Mouse (Mus musculus): ENCODE results near the gene Troap. TPM values are rescaled to one million over a fixed set of nuclear protein-coding genes. Genes with fewer than 3 reads are reported as not detected.

Gene Troap
- 27.3 and 31.7 TPM in 2 replicates for polyA plus RNA-seq (2014; fragmentation: Nextera tagmentation; extraction: Ambion mirVana)

- Histone ChIP-seq H3K9ac (ENCODE audit: low read depth, low read length) (peak within 1 kb of the TSS; percentile 74), H3K27me3 (ENCODE audit: control insufficient read depth, insufficient read depth, low read length) (no peaks in the 10 kb centered on the region), H3K36me3 (ENCODE audit: control insufficient read depth, insufficient read depth, low read length) (peaks cover 20% of the 10 kb centered on the region), H3K4me2 (replicated peaks; ENCODE audit: low read depth, low read length) (peak within 1 kb of the TSS; percentile 79), H3K4me1 (ENCODE audit: control insufficient read depth, insufficient read depth, low read length) (peaks cover 15% of the 10 kb centered on the region), H3K27ac (ENCODE audit: low read depth, low read length) (peak within 1 kb of the TSS; percentile 98), H3K9me3 (ENCODE audit: control insufficient read depth, low read length) (no peaks in the 10 kb centered on the region), H3K4me3 (ENCODE audit: low read length) (peak within 1 kb of the TSS; percentile 64)
- ATAC-seq (ENCODE audit: low FRiP score, low TSS enrichment), result peak; percentile 40
- WGBS, result 18% methylated on average over 9 of the region's 9 CpGs
These were observed at the start of gene Troap for GRCm38 (mm10) chr15:99074019-99074599. Gene Troap (plus strand): TSS chr15:99074575.

- H3K4me1 ChIP-seq (ENCODE audit: control insufficient read depth, insufficient read depth, low read length), result peaks cover 6% of the 10 kb centered on the region
- no peaks in the 10 kb centered on the region for H3K36me3 ChIP-seq (ENCODE audit: control insufficient read depth, insufficient read depth, low read length)
- no peaks in the 10 kb centered on the region for H3K9me3 ChIP-seq (ENCODE audit: control insufficient read depth, low read length)
- no peak overlapping the region for H3K4me2 ChIP-seq (replicated peaks; ENCODE audit: low read depth, low read length)
- H3K9ac ChIP-seq (ENCODE audit: low read depth, low read length), result no peak overlapping the region
- 19% methylated on average over 7 of the region's 8 CpGs for WGBS
- H3K27ac ChIP-seq (ENCODE audit: low read depth, low read length), result no peak overlapping the region
- H3K4me3 ChIP-seq (ENCODE audit: low read length), result no peak overlapping the region
- no peak for ATAC-seq (ENCODE audit: low FRiP score, low TSS enrichment)
- no peaks in the 10 kb centered on the region for H3K27me3 ChIP-seq (ENCODE audit: control insufficient read depth, insufficient read depth, low read length)
These were observed 49.6 kb upstream of the Troap start for GRCm38 (mm10) chr15:99024668-99025314.

- Histone ChIP-seq H3K36me3 (ENCODE audit: control insufficient read depth, insufficient read depth, low read length) (no peaks in the 10 kb centered on the region), H3K27me3 (ENCODE audit: control insufficient read depth, insufficient read depth, low read length) (no peaks in the 10 kb centered on the region), H3K27ac (ENCODE audit: low read depth, low read length) (no peak overlapping the region), H3K4me2 (replicated peaks; ENCODE audit: low read depth, low read length) (no peak overlapping the region), H3K4me3 (ENCODE audit: low read length) (no peak overlapping the region), H3K9me3 (ENCODE audit: control insufficient read depth, low read length) (no peaks in the 10 kb centered on the region), H3K4me1 (ENCODE audit: control insufficient read depth, insufficient read depth, low read length) (peaks cover 6% of the 10 kb centered on the region), H3K9ac (ENCODE audit: low read depth, low read length) (no peak overlapping the region)
- WGBS, result 73% methylated on average over 13 of the region's 13 CpGs
- no peak for ATAC-seq (ENCODE audit: low FRiP score, low TSS enrichment)
These were observed 49.0 kb upstream of the Troap start for GRCm38 (mm10) chr15:99025414-99025813.

- H3K4me3 ChIP-seq (ENCODE audit: low read length), result no peak overlapping the region
- 60% methylated on average over 4 of the region's 4 CpGs for WGBS
- no peak overlapping the region for H3K9ac ChIP-seq (ENCODE audit: low read depth, low read length)
- no peaks in the 10 kb centered on the region for H3K27me3 ChIP-seq (ENCODE audit: control insufficient read depth, insufficient read depth, low read length)
- H3K4me2 ChIP-seq (replicated peaks; ENCODE audit: low read depth, low read length), result no peak overlapping the region
- H3K27ac ChIP-seq (ENCODE audit: low read depth, low read length), result no peak overlapping the region
- peaks cover 9% of the 10 kb centered on the region for H3K4me1 ChIP-seq (ENCODE audit: control insufficient read depth, insufficient read depth, low read length)
- ATAC-seq (ENCODE audit: low FRiP score, low TSS enrichment), result no peak
- H3K9me3 ChIP-seq (ENCODE audit: control insufficient read depth, low read length), result no peaks in the 10 kb centered on the region
- H3K36me3 ChIP-seq (ENCODE audit: control insufficient read depth, insufficient read depth, low read length), result no peaks in the 10 kb centered on the region
These were observed 48.1 kb upstream of the Troap start for GRCm38 (mm10) chr15:99026259-99026658.

- no peak overlapping the region for H3K9ac ChIP-seq (ENCODE audit: low read depth, low read length)
- H3K4me2 ChIP-seq (replicated peaks; ENCODE audit: low read depth, low read length), result no peak overlapping the region
- H3K9me3 ChIP-seq (ENCODE audit: control insufficient read depth, low read length), result no peaks in the 10 kb centered on the region
- peaks cover 12% of the 10 kb centered on the region for H3K4me1 ChIP-seq (ENCODE audit: control insufficient read depth, insufficient read depth, low read length)
- WGBS, result 68% methylated on average over 5 of the region's 5 CpGs
- no peak overlapping the region for H3K4me3 ChIP-seq (ENCODE audit: low read length)
- no peaks in the 10 kb centered on the region for H3K27me3 ChIP-seq (ENCODE audit: control insufficient read depth, insufficient read depth, low read length)
- H3K27ac ChIP-seq (ENCODE audit: low read depth, low read length), result no peak overlapping the region
- no peak for ATAC-seq (ENCODE audit: low FRiP score, low TSS enrichment)
- no peaks in the 10 kb centered on the region for H3K36me3 ChIP-seq (ENCODE audit: control insufficient read depth, insufficient read depth, low read length)
These were observed 47.3 kb upstream of the Troap start for GRCm38 (mm10) chr15:99027116-99027515.

GRCm38 (mm10) chr15:99028874-99029458, 45.4 kb upstream of the Troap start:
- H3K27ac ChIP-seq (ENCODE audit: low read depth, low read length), result peak overlapping the region; percentile 81
- H3K9ac ChIP-seq (ENCODE audit: low read depth, low read length), result peak overlapping the region; percentile 76
- H3K4me3 ChIP-seq (ENCODE audit: low read length), result peak overlapping the region; percentile 67
- H3K4me1 ChIP-seq (ENCODE audit: control insufficient read depth, insufficient read depth, low read length), result peaks cover 20% of the 10 kb centered on the region
- WGBS, result 5% methylated on average over 10 of the region's 10 CpGs
- peaks cover 5% of the 10 kb centered on the region; the same call in 1 of the 2 replicates for H3K36me3 ChIP-seq (ENCODE audit: control insufficient read depth, insufficient read depth, low read length)
- no peak for ATAC-seq (ENCODE audit: low FRiP score, low TSS enrichment)
- peak overlapping the region; percentile 72 for H3K4me2 ChIP-seq (replicated peaks; ENCODE audit: low read depth, low read length)
- no peaks in the 10 kb centered on the region for H3K27me3 ChIP-seq (ENCODE audit: control insufficient read depth, insufficient read depth, low read length)
- no peaks in the 10 kb centered on the region for H3K9me3 ChIP-seq (ENCODE audit: control insufficient read depth, low read length)

GRCm38 (mm10) chr15:99029619-99030584, 44.5 kb upstream of the Troap start, which contains the start of gene Tuba1c:
Gene Tuba1c (plus strand): TSS chr15:99029891.
- peaks cover 11% of the 10 kb centered on the region for H3K36me3 ChIP-seq (ENCODE audit: control insufficient read depth, insufficient read depth, low read length)
- peak within 1 kb of the TSS; percentile 72 for H3K4me2 ChIP-seq (replicated peaks; ENCODE audit: low read depth, low read length)
- H3K4me1 ChIP-seq (ENCODE audit: control insufficient read depth, insufficient read depth, low read length), result peaks cover 20% of the 10 kb centered on the region
- H3K27me3 ChIP-seq (ENCODE audit: control insufficient read depth, insufficient read depth, low read length), result no peaks in the 10 kb centered on the region
- H3K27ac ChIP-seq (ENCODE audit: low read depth, low read length), result peak within 1 kb of the TSS; percentile 81
- peak; percentile 92 for ATAC-seq (ENCODE audit: low FRiP score, low TSS enrichment)
- H3K9ac ChIP-seq (ENCODE audit: low read depth, low read length), result peak within 1 kb of the TSS; percentile 76
- H3K4me3 ChIP-seq (ENCODE audit: low read length), result peak within 1 kb of the TSS; percentile 67
- no peaks in the 10 kb centered on the region for H3K9me3 ChIP-seq (ENCODE audit: control insufficient read depth, low read length)
- WGBS, result under 1% methylated on average over 52 of the region's 52 CpGs

GRCm38 (mm10) chr15:99030585-99031387, 43.6 kb upstream of the Troap start:
- Histone ChIP-seq H3K4me2 (replicated peaks; ENCODE audit: low read depth, low read length) (peak overlapping the region; percentile 72), H3K27me3 (ENCODE audit: control insufficient read depth, insufficient read depth, low read length) (no peaks in the 10 kb centered on the region), H3K4me1 (ENCODE audit: control insufficient read depth, insufficient read depth, low read length) (peaks cover 20% of the 10 kb centered on the region), H3K27ac (ENCODE audit: low read depth, low read length) (peak overlapping the region; percentile 81), H3K9me3 (ENCODE audit: control insufficient read depth, low read length) (no peaks in the 10 kb centered on the region), H3K9ac (ENCODE audit: low read depth, low read length) (peak overlapping the region; percentile 76), H3K36me3 (ENCODE audit: control insufficient read depth, insufficient read depth, low read length) (peaks cover 20% of the 10 kb centered on the region), H3K4me3 (ENCODE audit: low read length) (peak overlapping the region; percentile 67)
- 10% methylated on average over 26 of the region's 26 CpGs for WGBS
- peak; percentile 65 for ATAC-seq (ENCODE audit: low FRiP score, low TSS enrichment)
